8 mouse cellular contexts compared by ENCODE assay signal in the genomic region with DNA sequence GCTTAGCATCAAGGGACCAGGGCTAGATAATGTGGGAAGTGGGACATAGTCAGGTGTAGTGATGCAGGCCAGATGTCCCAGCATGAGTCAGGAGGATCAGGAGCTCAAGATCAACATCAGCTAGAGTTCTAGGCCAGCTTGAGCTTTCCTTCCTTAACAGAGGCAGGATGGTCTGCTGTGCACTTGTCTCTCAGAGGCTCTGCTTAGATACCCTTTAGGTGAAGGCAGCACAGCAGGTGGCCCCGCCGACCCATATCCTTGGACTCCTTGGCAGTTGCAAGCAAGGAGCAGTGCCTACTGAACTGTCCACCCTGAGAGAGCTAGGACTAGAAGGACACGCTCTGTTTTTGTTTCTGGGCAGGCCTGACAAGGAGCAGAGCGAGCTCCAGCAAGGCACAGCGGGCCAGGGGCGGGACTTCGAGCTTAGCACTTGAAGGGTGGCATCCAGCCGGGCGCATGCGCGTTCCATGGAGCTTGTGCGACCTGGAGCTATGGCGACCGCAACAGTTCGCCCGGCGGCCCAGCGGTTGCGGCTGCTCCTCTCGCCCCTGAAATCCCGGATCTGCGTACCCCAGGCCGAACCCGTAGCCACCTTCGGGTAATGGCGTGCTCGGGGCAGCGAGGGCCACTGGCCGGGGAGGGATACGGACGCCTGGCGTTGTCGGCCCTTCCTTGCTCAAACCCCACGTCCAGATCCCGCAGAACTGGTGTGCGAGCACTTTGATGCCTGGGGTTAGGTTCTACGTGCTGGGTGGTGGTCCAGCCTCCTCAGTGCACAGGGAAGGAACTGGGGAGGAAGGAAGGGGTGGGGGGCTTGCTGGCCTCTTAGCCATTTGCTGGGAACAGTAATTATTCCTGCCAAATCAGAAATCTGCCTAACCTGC. TPM values are rescaled to one million over a fixed set of nuclear protein-coding genes. Genes with fewer than 3 reads are reported as not detected.
DNase-seq lines count a peak whose midpoint lies in the region; ATAC-seq and TF ChIP-seq lines count a peak whose summit lies in the region.

A gene (plus strand): TSS at position 426 of the 884 bp plus-strand sequence.

- H3K4me3 ChIP-seq in G1E (ENCODE audit: low read depth, low read length), result peak within 1 kb of the TSS; percentile 85
- H3K4me3 ChIP-seq in forebrain, embryonic 16.5 days (replicated peaks; ENCODE audit: low read length), result peak within 1 kb of the TSS; percentile 84
- H3K4me3 ChIP-seq in layer of hippocampus, adult 2 months, result peak within 1 kb of the TSS; percentile 81
- peak within 1 kb of the TSS; percentile 73 for H3K4me3 ChIP-seq in lung, embryonic 14.5 days (ENCODE audit: low read depth, low read length)
- H3K4me3 ChIP-seq in olfactory bulb, adult 2 months (ENCODE audit: insufficient read depth, low read depth, low read length), result peak within 1 kb of the TSS; percentile 70
- peak within 1 kb of the TSS; percentile 71 for H3K4me3 ChIP-seq in thymus, adult 2 months (ENCODE audit: control insufficient read depth, insufficient read depth, low read length)

- H3K4me2 ChIP-seq in forebrain, embryonic 16.5 days (ENCODE audit: low read length), result peak within 1 kb of the TSS; percentile 66
- peak within 1 kb of the TSS; percentile 82 for H3K4me2 ChIP-seq in lung, embryonic 14.5 days

- WGBS in forebrain, embryonic 16.5 days, result under 1% methylated on average over 37 of the region's 37 CpGs
- under 1% methylated on average over 37 of the region's 37 CpGs for WGBS in lung, embryonic 14.5 days
- under 1% methylated on average over 37 of the region's 37 CpGs for WGBS in olfactory bulb, adult 2 months
- WGBS in thymus, adult 2 months, result 1% methylated on average over 37 of the region's 37 CpGs

- ATAC-seq in G1E (ENCODE audit: extremely low read depth, insufficient number of reproducible peaks, low FRiP score, poor library complexity, severe bottlenecking), result peak; percentile 85
- peak; percentile 97 for ATAC-seq in forebrain, embryonic 16.5 days
- peak; percentile 89 for ATAC-seq in lung, embryonic 14.5 days (ENCODE audit: insufficient read depth)

- peaks cover 20% of the 10 kb centered on the region for H3K4me1 ChIP-seq in G1E (ENCODE audit: insufficient read depth, low read depth, low read length)
- peaks cover 14% of the 10 kb centered on the region for H3K4me1 ChIP-seq in forebrain, embryonic 16.5 days (replicated peaks; ENCODE audit: control insufficient read depth, insufficient read depth, low read length)
- no peaks in the 10 kb centered on the region for H3K4me1 ChIP-seq in lung, embryonic 14.5 days (ENCODE audit: insufficient read depth)
- peaks cover 4% of the 10 kb centered on the region for H3K4me1 ChIP-seq in olfactory bulb, adult 2 months (ENCODE audit: control insufficient read depth, insufficient read depth, low read length)
- peaks cover 7% of the 10 kb centered on the region for H3K4me1 ChIP-seq in thymus, adult 2 months (replicated peaks; ENCODE audit: control insufficient read depth, insufficient read depth, low read length)

- TF ChIP-seq POLR2A in olfactory bulb, adult 2 months (IDR thresholded peaks at IDR 0.05; ENCODE audit: insufficient read depth, low read depth, low read length), result peak; percentile 91
- peak; percentile 80 for TF ChIP-seq POLR2A in thymus, adult 2 months (IDR thresholded peaks at IDR 0.05; ENCODE audit: control insufficient read depth, extremely low read depth, insufficient read depth, low read length, poor library complexity)

- no peaks in the 10 kb centered on the region for H3K27me3 ChIP-seq in G1E (ENCODE audit: insufficient read depth, low read length)
- H3K27me3 ChIP-seq in forebrain, embryonic 16.5 days (replicated peaks; ENCODE audit: control insufficient read depth, insufficient read depth, low read length), result no peaks in the 10 kb centered on the region
- H3K27me3 ChIP-seq in lung, embryonic 14.5 days (ENCODE audit: insufficient read depth, low read length), result no peaks in the 10 kb centered on the region
- no peaks in the 10 kb centered on the region for H3K27me3 ChIP-seq in thymus, adult 2 months (ENCODE audit: control insufficient read depth, insufficient read depth, low read length)

- H3K36me3 ChIP-seq in G1E (replicated peaks), result peaks cover 36% of the 10 kb centered on the region
- peaks cover 2% of the 10 kb centered on the region for H3K36me3 ChIP-seq in forebrain, embryonic 16.5 days (ENCODE audit: control insufficient read depth, insufficient read depth)
- H3K36me3 ChIP-seq in lung, embryonic 14.5 days (ENCODE audit: insufficient read depth), result peaks cover 19% of the 10 kb centered on the region
- H3K36me3 ChIP-seq in thymus, adult 2 months (ENCODE audit: control insufficient read depth, insufficient read depth, low read length), result peaks cover 2% of the 10 kb centered on the region; the same call in 1 of the 2 replicates

- peak within 1 kb of the TSS; percentile 86 for H3K27ac ChIP-seq in forebrain, embryonic 16.5 days (ENCODE audit: low read length)
- H3K27ac ChIP-seq in layer of hippocampus, adult 2 months, result peak within 1 kb of the TSS; percentile 97
- peak within 1 kb of the TSS; percentile 87 for H3K27ac ChIP-seq in lung, embryonic 14.5 days (ENCODE audit: low read depth)
- peak within 1 kb of the TSS; percentile 86 for H3K27ac ChIP-seq in olfactory bulb, adult 2 months (ENCODE audit: insufficient read depth, low read depth, low read length)
- H3K27ac ChIP-seq in thymus, adult 2 months (ENCODE audit: control insufficient read depth, insufficient read depth, low read length), result no peak within 1 kb of the TSS

- peak within 1 kb of the TSS; percentile 95 for H3K9ac ChIP-seq in forebrain, embryonic 16.5 days (replicated peaks; ENCODE audit: low read depth, low read length)
- H3K9ac ChIP-seq in lung, embryonic 14.5 days, result peak within 1 kb of the TSS; percentile 90

- peaks cover 2% of the 10 kb centered on the region for H3K9me3 ChIP-seq in G1E (replicated peaks)
- no peaks in the 10 kb centered on the region; the same call in 1 of the 2 replicates for H3K9me3 ChIP-seq in forebrain, embryonic 16.5 days (ENCODE audit: control insufficient read depth, low read length)
- H3K9me3 ChIP-seq in lung, embryonic 14.5 days (ENCODE audit: low read depth, low read length), result no peaks in the 10 kb centered on the region

- intact Hi-C loops in heart, postnatal 36 days (cut with DNase I), result no loop called here

- peak; percentile 85 for DNase-seq in G1E (ENCODE audit: low spot score)
- peak; percentile 96 for DNase-seq in cerebellum, adult 18-20 months
- DNase-seq in heart, postnatal 36 days, result peak; percentile 91
- DNase-seq in layer of hippocampus, adult 2 months (ENCODE audit: low spot score in 2 of 2), result peak; percentile 91 to 93
- DNase-seq in lung, embryonic 14.5 days, result peak; percentile 97
- peak; percentile 91 for DNase-seq in thymus, adult 2 months

- no peak for TF ChIP-seq CTCF in G1E (IDR thresholded peaks at IDR 0.05; ENCODE audit: low read depth, low read length)
- no peak for TF ChIP-seq CTCF in layer of hippocampus, adult 2 months (conservative IDR thresholded peaks at IDR 0.05)
- TF ChIP-seq CTCF in lung, embryonic 14.5 days (IDR thresholded peaks at IDR 0.05; ENCODE audit: low read depth), result no peak
- no peak for TF ChIP-seq CTCF in olfactory bulb, adult 2 months (IDR thresholded peaks at IDR 0.05; ENCODE audit: insufficient read depth, low read depth, low read length)
- 0 out of 2 replicates have a peak, but pooled peaks have one; percentile 15 for TF ChIP-seq CTCF in thymus, adult 2 months (IDR thresholded peaks at IDR 0.05; ENCODE audit: borderline replicate concordance, control insufficient read depth, extremely low read depth, insufficient read depth, low read length, poor library complexity)

RNA-seq across cellular contexts. Expression of the gene that starts here (rescaled TPM):
- total RNA-seq in G1E (2014; fragmentation: Nextera tagmentation) (33.3 and 40.9 TPM in 2 replicates), G1E (2017) (30.5 and 36.7 TPM in 2 replicates)
- 11.2 and 13.6 TPM in 2 replicates for polyA plus RNA-seq in G1E (2012)
- polyA plus RNA-seq in forebrain, embryonic 16.5 days (2015; fragmentation: Nextera tagmentation; extraction: Ambion mirVana), result 35.5 and 39.0 TPM in 2 replicates
- 10 to 100 TPM; 35.5 to 42.1 TPM for total RNA-seq in heart, postnatal 36 days (2021)
- total RNA-seq in layer of hippocampus, adult 2 months (2021), result 10 to 100 TPM; 50.8 to 51.9 TPM
- polyA plus RNA-seq in lung, embryonic 14.5 days (2014; fragmentation: Nextera tagmentation; extraction: Ambion mirVana), result 46.8 and 49.0 TPM in 2 replicates
- polyA plus RNA-seq in olfactory bulb, adult 2 months (2012; ENCODE audit: insufficient read depth, insufficient read length, low replicate concordance, missing spikeins), result not detected in 2 replicates
- 24.7 and 25.9 TPM in 2 replicates for polyA plus RNA-seq in thymus, adult 2 months (2012; rRNA removed)
